Mouse (Mus musculus) MEL (cell line): ENCODE measurements around the gene Exosc8.
A peak's percentile ranks its signal among the peaks of the same experiment; 100 is the strongest.
"Not testable (repeated sequence)": the region's sequence is repeated elsewhere in the genome, so short reads cannot be mapped to it uniquely, and the experiment has no call there.

Experiments
- CTCF ChIP-seq, 3 experiments: IDR thresholded peaks in 2 of 3; conservative IDR thresholded peaks in 1 of 3; 2 replicates each; pipeline ENCODE4 v1.5.1; 2011 to 2012; ENCODE audit warnings: low read length in 3 of 3, low read depth in 2 of 3, mild to moderate bottlenecking in 2 of 3, improper control_type of control experiment in 1 of 3, inconsistent platforms in 1 of 3, mixed read lengths in 1 of 3, moderate library complexity in 1 of 3; ENCODE audit not compliant: control insufficient read depth in 1 of 3, insufficient read depth in 1 of 3, poor library complexity in 1 of 3, severe bottlenecking in 1 of 3
- E2F4 ChIP-seq: IDR thresholded peaks from 2 replicates; pipeline ENCODE4 v1.6.1; 2011; ENCODE audit warnings: low read depth, low read length, improper control_type of control experiment, borderline replicate concordance
- EP300 ChIP-seq, 2 experiments: IDR thresholded peaks; 2 replicates each; pipeline ENCODE4 v1.6.1; 2011; ENCODE audit warnings: improper control_type of control experiment in 2 of 2, low read length in 2 of 2, low read depth in 1 of 2, mild to moderate bottlenecking in 1 of 2
- SMC3 ChIP-seq: IDR thresholded peaks from 2 replicates; pipeline ENCODE4 v1.6.1; 2011; ENCODE audit warnings: low read depth, low read length, improper control_type of control experiment
- TCF12 ChIP-seq: IDR thresholded peaks from 2 replicates; pipeline ENCODE4 v1.6.1; 2014; ENCODE audit warnings: low read depth, mild to moderate bottlenecking, inconsistent platforms, low read length, improper control_type of control experiment, moderate library complexity
- ZKSCAN1 ChIP-seq: IDR thresholded peaks from 2 replicates; pipeline ENCODE4 v1.6.1; 2012; ENCODE audit warnings: low read depth, mild to moderate bottlenecking, inconsistent platforms, low read length, improper control_type of control experiment, moderate library complexity

DNA sequence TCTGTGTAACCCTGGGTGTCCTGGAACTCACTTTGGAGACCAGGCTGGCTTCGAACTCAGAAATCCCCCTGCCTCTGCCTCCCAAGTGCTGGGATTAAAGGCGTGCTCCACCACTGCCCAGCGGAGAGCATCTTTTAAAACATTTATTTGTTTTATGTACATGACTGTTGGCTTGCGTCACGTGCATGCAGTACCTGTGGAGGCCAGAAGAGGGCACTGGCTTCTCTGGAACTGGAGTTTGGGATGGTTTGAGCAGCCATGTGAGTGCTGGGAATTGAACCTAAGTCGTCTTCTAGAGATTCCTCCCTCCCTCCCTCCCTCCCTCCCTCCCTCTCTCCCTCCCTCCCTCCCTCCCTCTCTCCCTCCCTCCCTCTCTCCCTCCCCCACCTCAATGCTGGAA, 30.3 kb upstream of the Exosc8 start:
- not testable (repeated sequence) for TF ChIP-seq TCF12; EP300 (IDR thresholded peaks at IDR 0.05; ENCODE audit: low read depth in 1 of 2, low read length in 2 of 2); E2F4; SMC3; ZKSCAN1
- TF ChIP-seq CTCF (IDR thresholded peaks at IDR 0.05 in 2 of 3, conservative IDR thresholded peaks at IDR 0.05 in 1 of 3; ENCODE audit: control insufficient read depth in 1 of 3, insufficient read depth in 1 of 3, low read depth in 2 of 3, low read length in 3 of 3, poor library complexity in 1 of 3, severe bottlenecking in 1 of 3) = peak; percentile 42 to 49 (median 44); a peak in 5 of 6 replicates
